Mouse (Mus musculus): ENCODE results near the gene Stard10.

The Stard10 gene

DNA sequence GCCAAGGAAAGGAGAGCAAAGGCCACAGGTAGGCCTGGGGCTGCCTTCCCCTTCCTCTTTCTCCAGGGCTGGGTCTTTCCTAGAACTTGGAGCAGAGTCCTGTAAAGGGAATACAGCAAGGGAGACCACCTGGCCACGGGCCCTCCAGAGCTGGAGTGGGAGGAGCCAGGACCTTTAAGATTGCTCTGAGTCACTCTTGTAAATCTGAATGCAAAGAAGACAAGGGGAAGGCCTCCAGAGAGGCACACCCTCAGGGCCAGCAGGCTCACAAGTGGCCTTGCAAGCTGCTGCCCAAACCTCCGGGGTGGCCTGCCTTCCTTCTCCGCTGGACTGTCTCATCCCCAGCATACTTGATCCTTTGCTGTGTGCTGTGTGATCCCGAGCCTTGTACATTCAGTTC lies 44.9 kb downstream of the Stard10 start:
- in situ Hi-C loops (cut with MboI; ENCODE audit: unreplicated experiment in 2 of 2): no loop called here

DNA sequence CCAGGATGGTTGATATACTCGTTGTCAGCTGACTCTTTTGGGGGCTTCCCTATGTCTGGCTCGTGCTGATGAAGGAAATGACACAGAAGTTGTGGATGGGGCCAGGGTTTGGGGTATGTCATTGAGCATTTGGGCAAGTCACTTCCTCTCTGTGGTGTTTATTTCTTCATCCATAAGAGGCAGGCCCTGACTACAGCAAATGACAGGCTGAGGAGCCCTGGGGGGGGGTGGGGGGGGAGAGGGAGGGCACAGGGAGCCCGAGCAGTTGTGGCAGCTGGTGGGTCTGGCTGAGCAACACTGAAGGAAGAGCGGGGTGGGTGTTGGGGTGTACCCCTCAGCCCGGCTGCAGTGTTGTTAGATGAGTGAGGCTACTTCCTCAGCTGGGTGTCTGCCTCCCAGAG lies 45.9 kb downstream of the Stard10 start:
- in situ Hi-C loops (cut with MboI; ENCODE audit: unreplicated experiment in 2 of 2): no loop called here

DNA sequence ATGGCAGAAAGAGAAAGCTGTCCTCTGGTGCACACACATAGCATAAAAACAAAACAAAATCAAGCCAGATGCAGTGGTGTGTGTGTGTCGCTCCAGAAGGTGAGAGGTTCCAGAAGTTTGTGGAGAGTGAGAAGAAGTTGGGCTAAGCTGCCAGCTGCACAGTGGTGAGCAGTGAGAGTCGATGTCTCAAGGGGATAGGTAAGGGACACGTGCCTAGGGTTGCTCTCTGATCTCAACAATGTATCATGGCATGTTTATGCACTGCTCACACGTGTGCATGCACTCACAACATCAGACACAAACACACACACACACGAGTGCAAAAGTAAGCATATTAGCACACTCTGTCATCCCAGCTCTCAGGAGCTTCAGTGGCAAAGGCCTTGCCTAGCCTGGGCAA lies 47.0 kb downstream of the Stard10 start:
- in situ Hi-C loops (cut with MboI; ENCODE audit: unreplicated experiment in 2 of 2): no loop called here

DNA sequence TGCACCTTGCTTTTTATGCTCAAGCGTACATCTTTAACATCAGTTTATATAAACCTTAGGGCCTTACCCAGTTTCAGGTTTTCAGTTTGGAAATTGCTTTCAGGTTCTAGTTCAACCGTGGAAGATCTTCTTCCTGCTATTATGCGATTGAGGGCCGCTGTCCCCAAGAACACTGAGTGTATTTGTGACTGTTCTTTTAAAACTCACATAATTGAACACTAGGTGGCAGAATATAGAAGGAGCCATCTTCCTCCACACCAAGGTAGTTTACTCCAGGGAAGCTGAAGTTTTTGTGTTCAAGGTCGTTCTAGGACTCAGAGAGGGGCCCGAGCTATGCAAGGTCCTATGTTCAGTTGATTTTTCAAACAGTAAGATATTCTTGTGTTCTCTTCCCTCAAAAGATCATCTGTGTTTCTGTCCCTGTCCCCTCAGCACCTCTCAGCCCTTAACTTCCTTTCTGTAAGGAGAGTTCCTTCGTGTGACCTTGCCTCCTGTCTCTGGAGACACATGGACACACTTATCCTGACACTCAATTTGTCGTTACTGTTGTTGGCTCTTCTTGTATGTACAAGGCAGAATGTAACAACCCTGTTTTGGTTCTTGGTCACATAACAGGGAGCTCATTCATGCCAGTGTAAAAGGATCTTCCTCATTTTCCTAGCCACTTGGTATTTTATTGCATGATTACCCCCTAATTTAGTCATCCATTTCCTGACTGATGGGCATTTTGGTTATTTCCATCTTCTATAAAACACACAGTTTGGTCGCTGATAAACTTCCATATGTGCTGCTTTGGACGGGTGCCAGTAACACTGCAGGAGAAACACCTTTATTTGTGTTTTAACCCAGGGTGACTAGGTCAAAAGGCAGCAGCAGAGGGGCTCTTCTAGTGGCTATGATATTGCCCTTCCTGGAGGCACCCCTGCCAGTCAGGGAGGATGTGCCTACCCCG lies 51.3 kb downstream of the Stard10 start:
- in situ Hi-C loops (cut with MboI; ENCODE audit: unreplicated experiment in 2 of 2): loop anchor here in 1 of 2 experiments (5.0 kb wide), 1 partner anchor 56 kb away; no protein-coding TSS in a partner anchor

DNA sequence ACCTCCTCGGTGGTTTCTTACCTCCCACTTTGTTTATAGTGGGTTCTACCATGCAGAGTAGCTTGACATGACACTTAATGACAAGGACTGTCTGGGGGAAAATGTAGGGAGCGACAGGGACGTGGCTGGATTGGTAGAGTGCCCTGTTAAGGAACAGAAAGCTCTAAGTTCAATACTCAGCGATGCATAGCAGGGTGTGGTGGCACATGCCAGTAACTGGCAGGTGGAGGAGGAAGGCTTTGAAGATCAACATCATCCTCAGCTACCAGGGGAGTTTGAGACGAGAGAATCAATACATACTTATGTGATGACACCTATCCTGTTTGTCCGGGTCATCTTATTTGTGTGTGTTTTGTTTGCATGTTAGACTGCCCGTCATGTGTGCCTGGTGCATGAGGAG lies 52.8 kb downstream of the Stard10 start:
- in situ Hi-C loops (cut with MboI; ENCODE audit: unreplicated experiment in 2 of 2): loop anchor here (5.0 to 10.0 kb wide), 3 partner anchors 57 to 385 kb away; no protein-coding TSS in a partner anchor

DNA sequence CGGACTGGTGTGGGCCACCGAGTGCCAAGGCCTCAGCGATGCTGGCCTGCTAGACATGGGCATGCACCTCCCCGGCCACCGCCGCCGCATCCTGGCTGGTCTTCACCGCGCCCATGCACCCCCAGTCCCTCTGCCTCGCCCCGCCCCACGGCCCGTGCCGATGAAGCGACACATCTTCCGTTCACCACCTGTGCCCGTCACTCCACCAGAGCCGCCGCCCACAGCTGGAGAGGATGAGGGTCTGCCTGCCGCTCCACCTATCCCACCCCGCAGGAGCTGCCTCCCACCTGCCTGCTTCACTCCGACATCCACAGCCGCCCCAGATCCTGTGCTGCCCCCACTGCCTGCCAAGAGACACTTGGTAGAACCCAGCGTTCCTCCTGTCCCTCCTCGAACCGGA lies 56.2 kb downstream of the Stard10 start:
- in situ Hi-C loops (cut with MboI; ENCODE audit: unreplicated experiment in 2 of 2): loop anchor here (5.0 to 10.0 kb wide), 3 partner anchors 61 to 388 kb away; no protein-coding TSS in a partner anchor

DNA sequence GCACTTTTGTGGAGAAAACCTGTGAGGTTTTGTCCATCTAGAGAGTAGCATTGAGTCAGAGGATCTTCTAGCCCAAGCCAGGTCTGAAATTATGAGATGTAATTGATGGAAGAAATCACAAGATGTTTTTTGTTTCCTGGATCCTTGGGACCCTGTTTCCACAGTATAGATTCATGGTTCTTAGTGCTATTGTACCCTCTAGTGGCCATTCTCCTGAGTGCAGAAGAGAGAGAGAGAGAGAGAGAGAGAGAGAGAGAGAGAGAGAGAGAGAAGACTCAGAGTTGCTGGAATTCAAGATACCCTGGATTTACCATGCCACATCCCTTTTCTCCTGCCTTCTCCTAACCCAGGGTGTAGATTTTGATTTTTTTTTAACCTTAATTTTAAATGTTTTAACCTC lies 57.3 kb downstream of the Stard10 start:
- in situ Hi-C loops (cut with MboI; ENCODE audit: unreplicated experiment in 2 of 2): loop anchor here (5.0 to 10.0 kb wide), 3 partner anchors 62 to 389 kb away; no protein-coding TSS in a partner anchor

DNA sequence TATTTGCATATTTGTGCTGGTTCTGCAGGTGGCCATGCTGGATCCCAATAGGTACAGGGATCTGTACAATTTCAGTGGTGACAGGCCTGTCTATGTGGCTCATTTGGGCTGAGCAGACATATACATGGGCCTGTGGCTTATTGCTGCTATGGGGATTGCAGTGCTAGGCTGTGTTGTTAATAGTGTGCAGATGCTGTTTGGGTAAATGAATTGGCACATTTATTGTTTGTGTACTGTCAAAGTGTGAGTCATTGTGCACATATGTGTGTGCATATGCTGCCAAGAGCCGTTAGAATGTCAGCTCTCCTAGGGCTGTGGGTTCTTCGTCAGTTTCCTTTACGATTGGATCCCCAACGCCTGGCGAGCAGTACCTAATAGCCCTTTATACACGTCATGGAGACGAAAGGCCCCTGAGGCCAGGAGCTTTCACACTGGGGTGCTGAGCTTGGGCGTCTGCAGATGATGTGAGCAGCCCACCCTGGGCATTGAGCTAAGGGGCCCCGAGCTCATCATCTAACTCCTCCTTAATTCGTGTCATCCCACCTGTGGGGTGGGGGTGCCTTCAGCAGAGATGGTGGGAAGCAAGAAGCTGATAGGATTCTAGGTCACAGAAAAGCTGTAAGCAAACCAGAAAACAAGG lies 59.9 kb downstream of the Stard10 start:
- in situ Hi-C loops (cut with MboI; ENCODE audit: unreplicated experiment in 2 of 2): loop anchor here (5.0 to 10.0 kb wide), 3 partner anchors 145 to 392 kb away; no protein-coding TSS in a partner anchor

DNA sequence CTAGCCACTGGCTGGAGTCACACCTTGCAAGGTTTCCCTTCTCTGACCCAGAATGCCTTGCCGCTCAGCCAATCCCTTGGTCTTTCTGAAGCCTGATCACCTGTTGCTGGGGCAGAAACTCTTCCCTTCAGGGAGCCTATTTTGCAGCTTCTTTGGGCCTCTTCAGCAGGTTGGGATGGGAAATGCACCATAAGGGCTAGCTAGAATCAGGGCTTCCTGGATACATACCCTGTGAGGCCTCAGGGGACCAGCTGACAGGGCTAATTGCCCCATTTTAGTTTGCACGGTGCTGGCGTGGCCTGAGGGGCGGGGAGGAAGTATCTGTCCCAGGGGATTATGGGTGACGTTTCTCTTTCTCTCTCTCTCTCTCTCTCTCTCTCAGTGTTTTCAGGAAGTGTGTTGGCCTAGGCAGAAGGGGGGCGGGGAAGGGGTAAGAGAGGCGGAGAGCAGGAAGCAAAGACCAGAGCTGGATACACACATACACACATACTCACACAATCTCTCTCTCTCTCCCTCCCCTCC lies 60.9 kb downstream of the Stard10 start:
- in situ Hi-C loops (cut with MboI; ENCODE audit: unreplicated experiment in 2 of 2): loop anchor here (5.0 to 10.0 kb wide), 3 partner anchors 146 to 393 kb away; no protein-coding TSS in a partner anchor

DNA sequence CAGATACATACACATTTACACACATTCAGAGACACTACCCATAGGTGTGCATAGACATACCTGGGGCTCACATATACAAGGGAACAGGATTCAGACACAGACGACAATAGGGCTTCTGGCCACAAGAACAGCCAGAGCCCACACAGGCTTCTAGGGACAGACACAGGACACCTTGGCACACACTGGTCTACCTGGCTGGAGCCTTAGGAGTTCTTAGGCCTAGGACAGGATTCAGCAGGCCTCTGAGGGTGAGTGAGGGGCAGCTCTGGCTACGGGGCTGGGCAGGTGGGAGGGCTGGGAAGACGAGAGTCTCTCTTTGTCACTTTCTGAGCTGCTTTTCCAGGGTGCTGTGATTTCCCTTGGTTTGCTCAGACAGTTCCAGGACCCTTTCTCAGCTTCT lies 61.4 kb downstream of the Stard10 start:
- in situ Hi-C loops (cut with MboI; ENCODE audit: unreplicated experiment in 2 of 2): loop anchor here (5.0 to 10.0 kb wide), 3 partner anchors 146 to 393 kb away; no protein-coding TSS in a partner anchor

DNA sequence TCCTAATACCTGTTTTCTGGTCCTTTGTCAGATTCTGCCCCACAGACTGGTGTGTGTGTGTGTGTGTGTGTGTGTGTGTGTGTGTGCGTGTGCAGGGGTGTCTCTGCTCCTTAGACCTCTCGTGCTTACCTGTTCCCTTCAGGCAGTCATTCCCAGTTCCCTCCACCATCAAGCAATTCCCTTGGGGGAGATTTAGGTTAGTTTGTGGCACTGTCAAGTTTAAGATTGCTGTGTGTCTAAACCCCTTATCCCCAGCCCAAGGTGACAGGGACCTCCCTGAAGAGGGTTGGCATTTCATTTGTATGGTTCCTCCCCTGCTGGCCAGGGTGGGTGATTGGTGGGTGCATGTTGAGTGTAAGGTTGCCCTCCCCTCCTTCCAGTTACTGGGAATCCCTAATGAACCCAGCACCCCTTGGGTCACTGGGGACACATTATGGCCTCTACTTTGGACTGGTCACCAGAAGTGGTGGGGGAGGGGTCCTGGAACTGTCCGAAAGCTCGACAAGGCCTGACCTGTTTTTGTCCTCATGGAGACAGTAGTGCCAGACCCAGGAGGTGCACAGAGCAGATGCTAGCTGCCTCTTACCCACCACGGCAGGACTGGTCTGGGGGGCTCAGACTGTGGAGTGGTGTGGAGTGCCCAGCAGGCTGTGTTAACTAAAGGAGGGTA lies 62.0 kb downstream of the Stard10 start:
- in situ Hi-C loops (cut with MboI; ENCODE audit: unreplicated experiment in 2 of 2): loop anchor here (5.0 to 10.0 kb wide), 3 partner anchors 147 to 394 kb away; no protein-coding TSS in a partner anchor

DNA sequence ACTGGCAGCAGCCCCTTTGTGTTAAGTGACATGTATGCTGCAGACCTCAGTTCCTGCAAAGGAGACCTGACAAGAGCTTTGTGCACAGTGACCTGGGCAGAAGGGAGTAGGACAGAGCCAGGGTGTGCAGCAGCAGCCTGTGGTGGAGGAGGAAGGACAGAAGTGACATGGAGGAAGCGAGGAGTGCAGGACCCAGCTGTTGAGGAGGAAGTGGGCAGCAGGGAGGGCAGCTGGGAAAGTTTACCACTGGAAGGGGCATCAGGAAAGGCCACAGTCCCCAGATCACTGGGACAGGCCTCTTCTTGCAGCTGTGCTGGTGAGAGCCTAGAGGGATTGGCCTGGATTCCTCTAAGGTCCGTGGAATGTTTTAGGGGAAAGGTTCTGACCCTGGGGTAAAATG lies 62.8 kb downstream of the Stard10 start:
- in situ Hi-C loops (cut with MboI; ENCODE audit: unreplicated experiment in 2 of 2): loop anchor here (5.0 to 10.0 kb wide), 3 partner anchors 147 to 395 kb away; no protein-coding TSS in a partner anchor

DNA sequence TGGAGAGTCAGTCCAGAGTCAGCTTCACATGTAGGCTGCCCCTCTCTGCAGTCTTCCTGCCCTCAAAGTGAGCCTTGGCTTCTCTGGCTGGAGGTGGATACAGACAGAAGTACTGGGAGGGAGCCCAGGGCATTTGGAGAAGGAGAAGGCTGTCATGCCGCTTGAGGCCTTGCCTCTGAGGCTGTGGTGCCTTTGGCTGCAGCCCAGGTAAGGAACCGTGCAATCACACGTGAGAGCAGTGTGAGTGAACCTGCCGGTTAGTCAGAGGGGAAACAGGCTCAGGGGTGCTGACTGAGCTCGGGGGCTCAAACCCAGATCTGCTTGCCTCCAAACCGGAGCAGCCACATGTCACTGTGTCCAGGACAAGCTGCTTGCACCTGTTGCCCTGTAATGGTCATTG lies 64.6 kb downstream of the Stard10 start:
- in situ Hi-C loops (cut with MboI; ENCODE audit: unreplicated experiment in 2 of 2): no loop called here

DNA sequence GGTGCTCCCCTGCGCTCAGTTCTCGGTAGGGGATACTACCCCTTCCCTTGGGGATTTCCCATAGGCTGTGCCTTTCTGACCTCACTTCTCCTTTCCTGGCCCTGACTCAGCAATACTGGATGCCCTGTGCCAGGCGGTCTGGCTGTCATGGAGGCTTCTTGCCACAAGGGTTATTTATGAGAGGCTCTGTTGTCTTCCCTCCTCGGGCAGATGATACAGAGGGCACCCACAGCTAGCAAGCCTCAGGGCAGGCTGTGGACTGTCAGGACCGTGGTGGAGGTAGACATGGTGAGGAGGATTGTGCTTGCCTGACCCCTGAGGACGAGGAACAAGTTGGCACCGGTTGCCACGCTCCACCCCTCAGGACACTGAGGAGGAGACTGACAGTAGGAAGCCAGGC lies 65.5 kb downstream of the Stard10 start:
- in situ Hi-C loops (cut with MboI; ENCODE audit: unreplicated experiment in 2 of 2): no loop called here

DNA sequence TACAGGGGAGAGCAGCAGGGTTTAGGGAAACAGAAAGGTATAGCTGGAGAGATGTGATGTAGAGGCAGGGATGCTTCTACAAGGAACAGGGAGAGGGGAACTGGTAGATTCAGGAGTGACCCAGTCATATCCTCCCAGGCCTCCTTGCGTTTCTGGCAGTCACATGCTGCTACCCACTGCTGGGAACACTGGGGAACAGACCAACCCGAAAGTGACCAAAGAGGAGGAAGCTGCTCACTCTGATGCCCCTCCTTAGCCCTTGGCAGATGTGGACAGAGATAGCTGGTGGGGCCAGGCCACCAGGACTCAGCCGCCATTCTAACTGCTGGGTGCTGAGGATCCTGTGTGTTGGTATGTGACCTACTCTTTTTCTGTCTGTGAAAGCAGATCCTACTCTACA lies 66.9 kb downstream of the Stard10 start:
- in situ Hi-C loops (cut with MboI; ENCODE audit: unreplicated experiment in 2 of 2): no loop called here

DNA sequence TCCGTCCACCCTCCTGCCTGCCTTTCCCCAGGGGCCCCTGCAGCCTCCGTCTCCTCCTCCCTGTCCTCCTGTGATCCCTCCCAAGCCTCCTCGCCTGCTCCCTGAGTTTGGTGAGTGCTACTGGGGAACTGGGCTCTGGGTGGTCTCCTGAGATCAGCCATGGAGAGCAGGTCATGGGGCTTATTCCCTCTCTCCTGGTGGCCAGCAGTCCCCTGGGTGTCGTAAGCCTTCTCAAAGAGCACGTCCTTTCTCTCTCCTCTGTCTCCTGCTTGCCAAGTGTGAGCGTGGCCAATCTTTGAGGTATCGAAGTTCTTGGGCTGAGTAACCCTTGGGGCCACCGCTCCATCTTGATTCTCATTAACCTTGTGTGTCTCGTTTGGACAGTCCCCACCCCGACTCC lies 68.0 kb downstream of the Stard10 start:
- in situ Hi-C loops (cut with MboI; ENCODE audit: unreplicated experiment in 2 of 2): no loop called here

DNA sequence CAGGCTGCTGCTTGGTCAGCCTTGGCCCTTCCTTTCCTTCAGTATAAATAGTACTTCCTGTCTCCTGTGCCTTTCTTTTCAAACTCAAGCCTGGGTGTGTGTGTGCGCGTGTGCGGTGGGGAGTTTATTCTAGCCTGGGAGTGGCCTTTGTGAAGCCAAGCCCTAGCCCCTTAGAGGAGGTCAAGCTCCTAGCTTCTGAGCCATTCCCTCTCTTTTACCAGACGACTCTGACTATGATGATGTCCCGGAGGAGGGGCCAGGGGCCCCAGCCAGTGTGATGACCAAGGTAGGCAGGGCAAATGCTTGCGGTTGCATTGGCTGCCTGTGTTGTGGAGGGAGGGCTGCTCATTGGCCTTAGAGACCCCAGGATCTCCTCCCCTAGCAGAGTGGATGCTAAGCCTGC lies 68.4 kb downstream of the Stard10 start:
- in situ Hi-C loops (cut with MboI; ENCODE audit: unreplicated experiment in 2 of 2): no loop called here

DNA sequence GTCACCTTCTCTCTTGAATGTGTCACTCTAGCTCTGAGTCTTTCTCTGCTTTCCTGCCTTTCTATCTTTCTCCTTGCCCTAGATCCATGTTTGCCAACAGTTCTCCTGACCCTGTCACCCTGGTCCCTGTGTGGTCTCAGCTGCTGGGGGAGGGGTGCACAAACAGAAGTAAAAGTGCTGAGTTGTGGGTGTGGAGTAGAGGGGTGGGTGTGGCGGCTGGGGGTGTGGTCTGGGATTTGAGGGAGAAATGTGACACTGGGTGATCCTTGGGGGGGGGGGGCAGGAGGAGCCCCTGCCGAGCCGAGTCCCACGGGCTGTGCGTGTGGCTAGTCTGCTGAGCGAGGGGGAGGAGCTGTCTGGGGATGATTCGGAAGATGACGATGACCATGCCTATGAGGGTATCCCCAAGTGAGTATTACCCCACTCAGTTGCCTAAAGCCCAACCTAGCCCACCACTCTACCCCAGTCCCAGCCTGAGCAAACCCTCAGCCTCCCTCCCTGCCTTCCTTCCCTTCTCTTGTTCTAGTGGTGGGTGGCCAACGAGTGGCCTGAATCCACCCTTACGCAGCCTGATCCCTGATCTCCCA lies 69.1 kb downstream of the Stard10 start:
- in situ Hi-C loops (cut with MboI; ENCODE audit: unreplicated experiment in 2 of 2): no loop called here

DNA sequence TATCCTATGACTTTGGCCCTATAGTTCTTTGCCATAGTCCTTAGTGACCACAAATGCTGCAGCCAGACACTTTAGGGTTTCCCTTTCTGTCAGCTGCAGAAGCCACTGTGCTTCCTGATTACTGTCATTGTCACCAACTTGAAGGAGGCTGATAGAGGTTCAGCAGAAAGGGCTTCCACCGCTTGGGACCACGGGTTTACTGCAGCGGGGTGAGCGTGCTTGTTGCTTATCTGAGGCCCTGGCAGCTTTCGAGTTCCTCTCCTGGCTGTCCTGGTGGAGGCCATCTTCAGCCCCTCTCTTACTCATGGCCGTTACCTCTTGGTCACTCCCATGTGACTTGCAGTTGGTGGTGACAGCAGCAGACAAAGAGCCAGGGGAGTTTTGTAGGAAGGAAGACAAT lies 72.4 kb downstream of the Stard10 start:
- in situ Hi-C loops (cut with MboI; ENCODE audit: unreplicated experiment in 2 of 2): no loop called here

DNA sequence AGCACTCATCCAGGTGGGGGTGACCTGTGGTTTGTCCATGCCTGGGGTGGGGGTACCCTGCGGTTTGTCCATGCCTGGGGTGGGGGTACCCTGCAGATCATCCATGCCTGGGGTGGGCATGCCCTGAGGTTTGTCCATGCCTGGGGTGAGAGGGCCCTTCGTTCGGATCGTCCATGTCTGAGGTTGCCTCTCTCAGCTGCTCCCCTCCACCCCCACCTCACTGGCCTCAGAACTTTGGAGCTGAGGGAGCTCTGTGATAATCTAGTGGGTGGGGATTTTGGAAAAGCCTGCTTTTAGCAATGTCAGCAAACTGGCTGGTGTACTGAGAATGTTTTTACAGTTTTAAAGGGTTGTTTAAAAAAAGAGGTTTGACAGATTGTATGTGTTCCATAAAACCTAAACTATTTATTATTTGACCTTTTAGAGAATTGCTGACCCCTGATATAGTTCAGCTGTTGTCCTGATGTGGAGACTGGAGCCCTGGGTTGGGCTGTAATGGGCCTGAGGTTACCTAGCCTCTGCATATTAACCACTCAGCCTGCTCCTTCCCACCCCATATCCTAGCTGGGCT lies 75.1 kb downstream of the Stard10 start:
- in situ Hi-C loops (cut with MboI; ENCODE audit: unreplicated experiment in 2 of 2): no loop called here

Data from v-Abl transformed pro-B cells (cell line).